Mouse (Mus musculus) spleen, adult 2 months (tissue): ENCODE measurements around the gene Lrig2. TPM values are rescaled to one million over a fixed set of nuclear protein-coding genes. Genes with fewer than 3 reads are reported as not detected.
A peak's percentile ranks its signal among the peaks of the same experiment; 100 is the strongest.

Experiments
- DNase-seq, 2 experiments: peaks; one replicate each; pipeline versions ENCODE4 v3.0.0 to v3.0.0-alpha.2; 2012 to 2021; ENCODE audit warnings: low spot score in 2 of 2, low read depth in 1 of 2
- H3K27ac ChIP-seq: fragments of 200-500 bp; 2 replicates; pipeline ENCODE4 v1.5.1; 2012; ENCODE audit warnings: low read length, inconsistent platforms; ENCODE audit not compliant: insufficient read depth
- H3K27me3 ChIP-seq: fragments of 200-500 bp; 2 replicates; pipeline ENCODE4 v1.6.1; 2012; ENCODE audit warnings: mild to moderate bottlenecking, moderate library complexity, low read length, inconsistent platforms; ENCODE audit not compliant: control insufficient read depth, insufficient read depth
- H3K36me3 ChIP-seq: fragments of 200-500 bp; 2 replicates; pipeline ENCODE4 v1.6.1; 2012; ENCODE audit warnings: mild to moderate bottlenecking, low read length, inconsistent platforms; ENCODE audit not compliant: control insufficient read depth, insufficient read depth
- H3K4me1 ChIP-seq: fragments of 200-500 bp; 2 replicates; pipeline ENCODE4 v1.6.1; 2011; ENCODE audit warnings: inconsistent platforms; ENCODE audit not compliant: control insufficient read depth, insufficient read depth, insufficient read length
- H3K4me3 ChIP-seq: fragments of 200-500 bp; 2 replicates; pipeline ENCODE4 v1.5.1; 2011; ENCODE audit warnings: mild to moderate bottlenecking, inconsistent platforms; ENCODE audit not compliant: insufficient read depth, insufficient read length; ENCODE audit errors: extremely low read depth
- CTCF ChIP-seq: fragments of 200-500 bp; IDR thresholded peaks from 2 replicates; pipeline ENCODE4 v1.5.1; 2011; ENCODE audit warnings: mild to moderate bottlenecking, inconsistent platforms; ENCODE audit not compliant: insufficient read depth, insufficient read length, insufficient replicate concordance; ENCODE audit errors: extremely low read depth
- POLR2A ChIP-seq: fragments of 200-500 bp; IDR thresholded peaks from 2 replicates; pipeline ENCODE4 v1.6.1; 2011; ENCODE audit warnings: low read depth, low read length, inconsistent platforms
- WGBS: fragments of 180-500 bp; shearing (Covaris S2); methylation state at CpG from one replicate; pipeline ENCODE4 v1.1.7; 2018; 5-methylcytosine and 5-hydroxymethylcytosine counted together
- polyA plus RNA-seq: library from polyadenylated mRNA; depleted of rRNA; stranded (reverse); fragments of >200 nt; gene quantifications from 2 replicates; pipeline ENCODE4 v1.2.3, GENCODE M21; 2012

Gene Lrig2
- polyA plus RNA-seq, 1 experiment = 6.0 TPM

DNA sequence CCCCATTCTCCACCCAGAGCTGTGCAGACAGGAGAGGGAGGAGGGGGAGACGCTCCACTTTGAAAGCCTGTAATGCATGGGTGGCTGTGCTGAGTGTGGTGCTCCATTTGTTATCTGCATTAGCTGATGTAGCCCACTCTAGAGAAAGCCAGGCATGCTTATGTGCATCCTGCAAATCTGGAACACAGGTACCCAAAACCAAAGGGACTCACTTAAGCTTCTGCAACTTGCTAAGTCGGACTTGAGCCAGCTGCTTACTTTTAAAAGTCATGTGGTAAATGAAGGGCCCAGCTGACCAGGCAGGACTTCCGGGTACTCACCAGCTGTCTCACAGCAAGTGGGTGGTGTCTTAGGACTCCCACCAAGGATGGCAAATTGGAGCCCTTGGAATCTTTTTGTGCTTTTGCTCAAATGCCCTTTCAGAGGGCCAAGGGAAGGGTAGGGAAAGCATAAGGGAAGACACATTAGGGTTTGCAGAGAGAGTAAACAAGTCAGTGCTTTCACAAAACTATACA is 66.7 kb downstream of the Lrig2 start:
- no peak overlapping the region for H3K27ac ChIP-seq
- H3K36me3 ChIP-seq = no peaks in the 10 kb centered on the region
- 59% methylated on average over 3 of the region's 3 CpGs for WGBS
- DNase-seq = no peak
- no peak overlapping the region for H3K4me3 ChIP-seq
- no peaks in the 10 kb centered on the region; the same call in 1 of the 2 replicates for H3K4me1 ChIP-seq
- no peaks in the 10 kb centered on the region for H3K27me3 ChIP-seq
- TF ChIP-seq POLR2A (no peak), CTCF (no peak)

DNA sequence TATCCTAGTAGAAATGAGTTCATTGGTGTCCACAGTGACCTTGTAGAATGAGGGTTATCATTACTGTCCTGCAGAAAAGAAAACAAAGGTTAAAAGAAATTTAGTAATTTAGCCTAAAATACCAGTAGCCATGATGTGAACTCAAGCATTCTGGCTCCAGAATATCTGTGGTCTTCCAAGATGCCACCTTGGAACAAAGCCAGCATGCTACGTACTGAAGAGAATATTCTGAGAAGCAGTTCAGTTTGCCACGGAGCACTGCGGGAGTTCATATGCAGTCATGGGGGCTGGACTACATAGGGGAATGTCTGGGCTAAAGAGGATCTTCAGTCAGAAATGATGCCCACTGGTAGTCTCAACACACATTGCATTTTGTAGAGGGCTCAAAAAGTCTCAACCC is 67.6 kb downstream of the Lrig2 start:
- DNase-seq = no peak
- TF ChIP-seq POLR2A (no peak), CTCF (no peak)
- WGBS = 83% methylated on average over 3 of the region's 3 CpGs
- no peaks in the 10 kb centered on the region for H3K36me3 ChIP-seq
- H3K4me1 ChIP-seq = no peaks in the 10 kb centered on the region; the same call in 1 of the 2 replicates
- H3K27me3 ChIP-seq = no peaks in the 10 kb centered on the region
- no peak overlapping the region for H3K4me3 ChIP-seq
- no peak overlapping the region for H3K27ac ChIP-seq

DNA sequence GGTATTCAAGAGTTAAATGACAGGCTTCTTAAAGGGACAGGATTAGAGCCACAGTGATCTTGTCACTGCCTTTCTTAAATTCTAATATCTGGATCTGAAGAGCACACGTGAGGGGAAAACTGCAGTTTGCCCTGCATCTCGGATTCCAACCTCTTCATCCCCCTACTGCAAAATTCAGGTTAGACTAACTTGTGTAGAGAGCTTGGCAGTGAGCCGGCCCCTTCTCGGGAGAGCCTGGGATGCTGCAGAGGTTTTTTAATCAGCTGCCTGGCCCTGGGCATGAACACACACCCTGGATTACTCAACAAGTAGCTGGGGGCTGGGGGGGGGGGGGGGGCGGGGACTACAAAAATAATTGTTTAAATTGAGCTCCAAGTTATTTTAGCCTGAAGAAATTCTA is 69.4 kb downstream of the Lrig2 start:
- TF ChIP-seq POLR2A (no peak), CTCF (no peak)
- Histone ChIP-seq H3K4me1 (no peaks in the 10 kb centered on the region; the same call in 1 of the 2 replicates), H3K36me3 (no peaks in the 10 kb centered on the region), H3K27me3 (no peaks in the 10 kb centered on the region), H3K4me3 (no peak overlapping the region), H3K27ac (no peak overlapping the region)
- no peak for DNase-seq
- WGBS = 33% methylated on average over 5 of the region's 5 CpGs

DNA sequence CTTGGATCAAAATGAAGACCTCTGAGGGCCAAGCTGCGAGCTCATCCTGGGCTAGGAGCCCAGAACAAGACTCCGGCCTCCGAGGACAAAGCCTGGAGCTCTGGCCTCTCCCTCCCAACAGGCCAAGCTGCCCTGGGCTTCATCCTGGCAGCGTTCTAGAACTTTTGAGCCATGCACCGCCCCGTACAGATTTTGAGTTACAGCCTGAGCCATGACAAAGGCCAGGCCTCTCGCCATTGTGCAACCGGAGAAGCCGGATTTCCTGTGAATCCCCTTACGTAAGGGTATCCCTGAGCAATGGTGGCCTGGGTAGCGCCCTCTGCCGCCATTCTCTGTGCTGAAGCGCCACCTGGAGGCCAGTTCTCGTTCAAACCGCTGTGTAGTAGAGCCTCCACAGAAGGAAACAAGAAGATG is 69.8 kb downstream of the Lrig2 start:
- Histone ChIP-seq H3K4me1 (no peaks in the 10 kb centered on the region; the same call in 1 of the 2 replicates), H3K27me3 (no peaks in the 10 kb centered on the region), H3K27ac (no peak overlapping the region), H3K4me3 (no peak overlapping the region; the same call in 1 of the 2 replicates), H3K36me3 (no peaks in the 10 kb centered on the region)
- no peak for TF ChIP-seq POLR2A
- TF ChIP-seq CTCF = peak; percentile 86; the same call in 1 of the 2 replicates
- DNase-seq = peak; percentile 45 to 79
- 15% methylated on average over 15 of the region's 15 CpGs for WGBS

DNA sequence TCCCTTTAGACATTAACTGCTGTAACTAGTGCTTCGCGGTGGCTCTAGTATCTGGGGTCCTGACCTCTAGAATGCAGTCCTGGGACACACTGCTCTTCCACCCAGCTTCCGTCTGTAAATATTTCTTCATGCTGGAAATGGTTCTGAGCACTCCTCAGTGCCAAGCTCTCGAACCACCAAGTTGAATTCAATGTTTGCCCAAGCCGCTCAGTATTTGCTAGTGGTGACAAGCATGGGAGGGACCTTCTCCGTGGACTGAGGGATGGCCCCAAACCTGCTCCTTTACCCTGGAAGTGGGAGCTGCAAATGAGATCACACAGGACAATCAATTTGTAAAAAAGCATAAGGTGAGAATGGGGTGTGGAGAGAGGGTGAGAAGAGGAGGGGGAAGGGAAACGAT is 70.3 kb downstream of the Lrig2 start:
- no peaks in the 10 kb centered on the region for H3K27me3 ChIP-seq
- no peak for TF ChIP-seq POLR2A
- TF ChIP-seq CTCF = no peak
- H3K27ac ChIP-seq = no peak overlapping the region
- H3K4me3 ChIP-seq = no peak overlapping the region; the same call in 1 of the 2 replicates
- H3K4me1 ChIP-seq = no peaks in the 10 kb centered on the region; the same call in 1 of the 2 replicates
- H3K36me3 ChIP-seq = no peaks in the 10 kb centered on the region
- DNase-seq = no peak
- WGBS = 86% methylated on average over 7 of the region's 7 CpGs

DNA sequence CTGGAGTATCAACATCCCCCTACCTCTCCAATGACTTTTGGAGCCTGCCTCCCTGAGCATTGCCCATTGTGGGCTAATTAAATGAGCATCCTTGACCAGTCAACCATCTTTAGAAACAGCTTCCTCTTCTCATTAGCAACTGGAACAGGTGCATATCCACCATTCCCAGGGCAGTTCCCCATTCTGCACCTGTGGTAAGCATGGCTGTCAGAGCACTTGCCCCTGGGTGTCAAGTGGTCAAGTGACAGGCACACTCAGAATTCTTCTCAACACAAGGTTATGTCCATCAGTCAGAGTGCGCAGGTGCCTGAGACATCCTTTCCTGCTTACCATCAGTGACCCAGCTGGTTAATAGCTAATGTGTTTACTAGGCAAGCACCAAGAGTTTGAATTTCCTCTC is 72.9 kb downstream of the Lrig2 start:
- no peak overlapping the region for H3K27ac ChIP-seq
- no peak for DNase-seq
- H3K4me3 ChIP-seq = no peak overlapping the region
- no peak for TF ChIP-seq POLR2A
- TF ChIP-seq CTCF = no peak
- H3K4me1 ChIP-seq = peaks cover 2% of the 10 kb centered on the region; the same call in 1 of the 2 replicates
- H3K27me3 ChIP-seq = no peaks in the 10 kb centered on the region
- WGBS = 79% methylated on average over 1 of the region's 1 CpGs
- H3K36me3 ChIP-seq = no peaks in the 10 kb centered on the region

DNA sequence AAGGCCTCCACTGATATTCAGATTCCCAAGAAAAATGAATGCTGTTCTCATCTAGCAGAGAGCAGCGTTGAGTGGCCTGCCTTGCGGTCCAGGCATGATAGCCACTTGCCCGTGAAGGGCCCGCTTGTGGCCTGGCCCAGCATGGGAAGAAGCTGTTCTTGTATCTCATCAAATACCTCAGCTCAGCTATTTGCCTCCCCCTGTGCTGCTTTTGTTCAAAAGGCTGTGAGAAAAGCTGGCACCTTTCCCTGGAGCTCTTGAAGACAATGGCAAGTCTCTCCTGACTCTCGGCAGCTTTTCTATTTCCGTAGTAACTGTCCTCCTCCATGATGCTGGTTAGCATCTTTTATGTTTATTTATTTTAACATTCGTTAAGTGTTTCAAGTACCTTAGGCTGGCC is 74.1 kb downstream of the Lrig2 start:
- H3K27ac ChIP-seq = no peak overlapping the region
- no peaks in the 10 kb centered on the region for H3K36me3 ChIP-seq
- WGBS = 93% methylated on average over 7 of the region's 7 CpGs
- no peaks in the 10 kb centered on the region for H3K27me3 ChIP-seq
- H3K4me3 ChIP-seq = no peak overlapping the region
- no peak for DNase-seq
- TF ChIP-seq POLR2A (no peak), CTCF (no peak)
- H3K4me1 ChIP-seq = peaks cover 2% of the 10 kb centered on the region; the same call in 1 of the 2 replicates
